Mouse (Mus musculus): ENCODE measurements around the gene Rpl35a. TPM values are rescaled to one million over a fixed set of nuclear protein-coding genes. Genes with fewer than 3 reads are reported as not detected.

The Rpl35a gene
- polyA plus RNA-seq (2015; fragmentation: Nextera tagmentation; extraction: Ambion mirVana): 1,031 and 1,044 TPM in 2 replicates

DNA sequence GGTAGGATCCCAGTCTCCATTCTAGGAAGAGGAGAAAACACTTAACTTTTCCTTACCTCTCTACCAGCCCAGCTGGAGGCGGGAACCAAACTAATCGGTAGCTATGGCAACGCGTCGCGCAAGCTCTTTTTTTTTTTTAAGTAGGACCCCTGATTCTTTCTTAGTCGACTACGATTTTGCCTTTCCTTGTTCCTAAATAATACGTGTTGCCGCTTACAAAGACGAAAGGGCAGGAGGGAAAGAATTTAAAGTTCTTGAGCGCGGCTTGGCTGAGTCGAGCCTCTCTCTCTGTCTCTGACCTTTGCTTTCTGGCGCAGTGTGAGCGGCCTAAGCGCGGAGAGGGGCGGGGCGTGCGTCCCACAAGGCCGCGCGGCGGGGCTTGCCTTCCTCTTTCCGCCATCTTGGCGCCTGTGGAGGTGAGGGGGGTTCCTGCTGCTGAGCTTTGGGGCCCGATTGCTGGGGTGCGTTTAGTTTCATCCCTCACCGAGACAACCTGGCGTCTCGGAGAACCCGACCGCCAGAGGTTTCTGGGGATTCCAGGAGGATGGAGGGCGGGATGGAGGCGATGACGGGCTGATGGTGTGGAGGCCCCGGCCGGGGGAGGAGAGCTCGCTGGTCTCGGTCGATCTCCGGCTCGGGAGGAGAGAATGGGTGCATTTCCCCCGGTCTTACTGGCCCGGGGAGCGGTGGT, at the start of gene Rpl35a, which contains the start of gene Iqcg:
Rpl35a (plus strand) TSS at position 359 of the 691 bp plus-strand sequence.
Iqcg (minus strand) TSS at position 124 of the 691 bp plus-strand sequence.
- WGBS: under 1% methylated on average over 47 of the region's 47 CpGs

DNA sequence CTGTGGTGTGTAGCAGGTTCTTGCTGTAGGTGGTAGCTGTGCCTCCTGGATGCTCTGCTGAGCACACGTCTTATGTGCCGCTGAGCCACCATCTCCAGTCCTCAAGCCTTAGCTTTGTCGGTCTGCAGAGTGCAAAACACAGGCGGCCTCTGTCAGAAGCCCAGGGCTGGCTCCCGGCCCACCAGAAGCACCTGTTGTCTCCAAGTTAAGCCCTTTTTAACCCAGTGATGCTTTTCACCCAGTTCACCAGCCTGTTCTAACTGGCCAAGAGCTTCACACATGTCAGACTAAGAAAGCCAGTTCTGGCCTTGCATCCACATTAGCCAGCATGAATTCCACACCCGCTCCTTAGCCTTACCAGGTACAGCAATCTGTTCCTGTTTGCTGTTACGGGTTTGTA, 49.4 kb upstream of the Rpl35a start:
- no peak for ATAC-seq
- Histone ChIP-seq H3K27me3 (replicated peaks) (no peaks in the 10 kb centered on the region), H3K36me3 (peaks cover 21% of the 10 kb centered on the region; the same call in 1 of the 2 replicates), H3K9me3 (no peaks in the 10 kb centered on the region), H3K27ac (no peak overlapping the region), H3K4me2 (replicated peaks) (no peak overlapping the region), H3K9ac (no peak overlapping the region), H3K4me3 (replicated peaks) (no peak overlapping the region), H3K4me1 (replicated peaks) (no peaks in the 10 kb centered on the region)
- WGBS: 90% methylated on average over 7 of the region's 7 CpGs

More for the DNA sequence above, at the start of gene Rpl35a, which contains the start of gene Iqcg:
- Histone ChIP-seq H3K9me3 (no peaks in the 10 kb centered on the region), H3K27ac (peak within 1 kb of the TSS; percentile 82), H3K4me2 (replicated peaks) (peak within 1 kb of the TSS; percentile 61), H3K4me3 (replicated peaks) (peak within 1 kb of the TSS; percentile 70), H3K27me3 (replicated peaks) (no peaks in the 10 kb centered on the region), H3K4me1 (replicated peaks) (peaks cover 15% of the 10 kb centered on the region), H3K9ac (peak within 1 kb of the TSS; percentile 90), H3K36me3 (peaks cover 20% of the 10 kb centered on the region)
- peak; percentile 95 for ATAC-seq

DNA sequence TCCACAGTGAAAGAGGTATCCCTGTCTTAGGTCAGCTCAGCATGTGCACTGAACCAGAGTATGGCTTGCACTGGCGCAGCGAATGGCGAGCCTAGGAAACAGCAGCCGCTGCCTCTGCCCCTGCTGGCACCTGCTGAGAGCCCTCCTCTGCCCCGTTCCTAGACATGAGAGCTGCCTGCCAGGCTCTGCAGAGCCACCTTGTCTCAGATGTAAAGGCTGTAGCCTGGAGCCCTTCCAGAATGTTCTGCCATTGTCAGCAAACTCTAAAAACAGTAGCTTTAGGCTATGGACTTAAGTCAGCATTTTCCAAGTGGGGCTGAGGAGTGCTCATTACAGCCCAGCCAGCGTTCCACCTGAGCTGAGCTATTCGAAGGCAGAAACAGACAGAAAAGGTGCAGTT, 48.8 kb upstream of the Rpl35a start:
- H3K27me3 ChIP-seq (replicated peaks): no peaks in the 10 kb centered on the region
- H3K4me3 ChIP-seq (replicated peaks): no peak overlapping the region
- H3K27ac ChIP-seq: no peak overlapping the region
- no peak overlapping the region for H3K4me2 ChIP-seq (replicated peaks)
- no peaks in the 10 kb centered on the region for H3K9me3 ChIP-seq
- peaks cover 23% of the 10 kb centered on the region; the same call in 1 of the 2 replicates for H3K36me3 ChIP-seq
- 92% methylated on average over 7 of the region's 7 CpGs for WGBS
- H3K4me1 ChIP-seq (replicated peaks): no peaks in the 10 kb centered on the region
- no peak overlapping the region for H3K9ac ChIP-seq
- no peak for ATAC-seq

DNA sequence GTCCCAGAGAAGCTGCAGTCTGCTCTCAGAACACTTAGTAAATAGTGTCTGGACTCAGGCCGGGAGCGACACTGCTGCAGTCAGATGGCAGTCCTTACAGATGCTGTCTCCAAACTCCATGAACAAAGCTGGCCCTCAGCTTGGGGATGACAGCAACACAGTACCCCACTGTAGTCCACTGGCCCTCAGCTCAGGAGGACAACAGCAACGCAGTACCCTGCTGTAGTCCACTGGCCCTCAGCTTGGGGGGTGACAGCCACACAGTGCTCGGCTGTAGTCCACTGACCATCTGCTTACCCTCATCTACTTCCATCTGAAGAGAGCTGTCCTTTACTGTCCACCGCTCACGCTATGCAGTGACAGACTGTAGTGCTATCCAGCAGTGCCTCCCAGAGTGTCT, 46.1 kb upstream of the Rpl35a start:
- peaks cover 41% of the 10 kb centered on the region for H3K36me3 ChIP-seq

DNA sequence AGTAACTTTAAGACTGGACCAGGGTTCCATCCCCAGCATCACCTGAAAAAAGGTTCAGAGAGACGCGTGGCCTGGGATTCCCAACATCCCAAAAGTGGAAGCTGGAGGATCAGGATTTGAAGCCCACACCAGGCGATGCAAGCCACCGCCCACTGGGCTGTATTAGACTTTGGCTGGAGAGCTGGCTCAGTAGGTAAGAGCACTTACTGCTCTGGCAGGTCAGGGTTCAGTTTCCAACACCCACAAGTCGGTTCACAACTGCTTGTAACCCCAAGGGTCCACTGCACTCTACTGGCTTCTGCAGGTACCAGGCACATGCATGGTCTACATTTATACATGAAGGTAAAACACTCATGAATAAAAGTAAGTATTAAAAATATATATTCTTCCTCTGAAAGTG, 42.5 kb upstream of the Rpl35a start:
- ATAC-seq: no peak
- Histone ChIP-seq H3K9me3 (no peaks in the 10 kb centered on the region), H3K4me3 (replicated peaks) (no peak overlapping the region), H3K9ac (no peak overlapping the region), H3K27ac (no peak overlapping the region), H3K4me2 (replicated peaks) (no peak overlapping the region), H3K36me3 (peaks cover 28% of the 10 kb centered on the region), H3K27me3 (replicated peaks) (no peaks in the 10 kb centered on the region), H3K4me1 (replicated peaks) (0 out of 2 replicates have a peak, but pooled peaks cover 3% of the 10 kb centered on the region)
- 94% methylated on average over 5 of the region's 5 CpGs for WGBS

More for the DNA sequence above, 46.1 kb upstream of the Rpl35a start:
- Histone ChIP-seq H3K9me3 (no peaks in the 10 kb centered on the region), H3K27me3 (replicated peaks) (no peaks in the 10 kb centered on the region), H3K4me3 (replicated peaks) (no peak overlapping the region), H3K9ac (no peak overlapping the region), H3K4me2 (replicated peaks) (no peak overlapping the region), H3K27ac (no peak overlapping the region), H3K4me1 (replicated peaks) (no peaks in the 10 kb centered on the region)
- WGBS: 87% methylated on average over 6 of the region's 6 CpGs
- ATAC-seq: no peak

DNA sequence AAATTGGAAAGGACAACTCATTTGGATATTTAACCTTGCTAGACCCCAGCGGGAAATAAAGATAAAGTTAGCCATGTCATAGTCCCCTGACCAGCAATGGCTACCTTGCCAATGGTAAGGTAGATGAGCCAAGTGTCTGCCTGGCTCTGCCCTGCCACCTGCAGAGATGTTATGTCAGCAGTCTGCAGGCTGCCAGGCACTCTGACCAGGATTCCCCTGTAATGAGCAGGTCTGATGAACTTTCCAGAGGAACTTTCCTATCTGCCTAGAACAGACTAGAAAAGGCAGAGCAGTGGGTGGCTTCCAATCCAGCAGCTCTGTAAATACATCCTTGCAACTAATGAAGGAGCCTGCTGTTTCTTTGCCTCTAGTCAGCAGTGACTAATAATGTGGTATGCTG, 41.3 kb upstream of the Rpl35a start:
- H3K9ac ChIP-seq: no peak overlapping the region
- peaks cover 8% of the 10 kb centered on the region; the same call in 1 of the 2 replicates for H3K4me1 ChIP-seq (replicated peaks)
- WGBS: 100% methylated on average over 1 of the region's 1 CpGs
- H3K4me2 ChIP-seq (replicated peaks): no peak overlapping the region
- H3K4me3 ChIP-seq (replicated peaks): no peak overlapping the region
- H3K27ac ChIP-seq: peak overlapping the region; percentile 7; the same call in 1 of the 2 replicates
- no peaks in the 10 kb centered on the region for H3K9me3 ChIP-seq
- no peaks in the 10 kb centered on the region for H3K27me3 ChIP-seq (replicated peaks)
- 0 out of 2 replicates have a peak, but pooled peaks have one; percentile 15 for ATAC-seq
- H3K36me3 ChIP-seq: peaks cover 24% of the 10 kb centered on the region

DNA sequence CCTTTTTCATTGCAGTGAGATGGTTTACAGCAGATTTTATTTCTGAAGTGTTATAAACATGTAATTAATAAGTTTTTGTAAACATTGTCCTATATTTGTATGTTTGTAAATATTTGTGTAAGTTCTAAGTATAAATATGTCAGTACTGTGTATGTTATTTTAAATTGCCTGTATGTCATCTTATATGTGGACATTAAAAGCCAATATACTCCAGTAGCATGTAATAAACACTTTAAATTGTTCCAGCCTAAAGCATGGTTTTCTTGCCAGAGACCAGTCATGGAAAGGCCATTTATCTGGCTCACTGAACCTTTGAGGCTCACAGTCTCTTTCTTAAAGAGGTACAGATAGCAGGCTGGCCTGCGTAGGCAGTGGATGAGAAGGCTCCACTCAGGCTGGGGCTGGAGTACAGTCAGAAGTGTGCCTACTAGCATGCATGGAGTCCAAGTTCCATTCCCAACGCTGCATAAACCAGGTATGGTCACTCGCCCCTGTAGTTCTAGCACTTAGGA, 40.8 kb upstream of the Rpl35a start:
- Histone ChIP-seq H3K36me3 (peaks cover 21% of the 10 kb centered on the region), H3K4me3 (replicated peaks) (no peak overlapping the region), H3K9me3 (no peaks in the 10 kb centered on the region), H3K9ac (no peak overlapping the region), H3K27ac (no peak overlapping the region), H3K4me1 (replicated peaks) (peaks cover 8% of the 10 kb centered on the region; the same call in 1 of the 2 replicates), H3K27me3 (replicated peaks) (no peaks in the 10 kb centered on the region), H3K4me2 (replicated peaks) (no peak overlapping the region)
- ATAC-seq: 0 out of 2 replicates have a peak, but pooled peaks have one; percentile 41
- WGBS: 84% methylated on average over 3 of the region's 3 CpGs

DNA sequence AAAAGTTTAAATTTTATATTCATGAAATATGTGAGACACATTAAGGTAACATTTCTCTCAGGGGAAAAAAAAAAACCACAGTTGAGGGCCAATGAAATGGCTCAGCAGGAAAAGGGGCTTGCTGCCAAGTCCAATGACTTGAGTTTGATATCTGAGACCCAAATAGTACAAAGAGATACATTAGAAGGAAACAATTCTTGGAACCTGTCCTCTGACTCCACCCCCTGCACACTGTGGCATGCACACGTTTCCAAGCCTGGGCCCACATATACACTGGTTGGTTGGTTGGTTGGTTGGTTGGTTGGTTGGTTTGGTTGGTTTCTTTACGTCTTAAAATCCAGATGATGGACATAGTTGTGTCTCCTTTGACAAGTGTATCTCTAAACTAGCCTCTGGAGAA, 40.3 kb upstream of the Rpl35a start:
- H3K9me3 ChIP-seq: no peaks in the 10 kb centered on the region
- H3K4me1 ChIP-seq (replicated peaks): peaks cover 8% of the 10 kb centered on the region; the same call in 1 of the 2 replicates
- 85% methylated on average over 2 of the region's 2 CpGs for WGBS
- H3K4me3 ChIP-seq (replicated peaks): no peak overlapping the region
- H3K4me2 ChIP-seq (replicated peaks): no peak overlapping the region
- no peak for ATAC-seq
- H3K27me3 ChIP-seq (replicated peaks): no peaks in the 10 kb centered on the region
- H3K36me3 ChIP-seq: peaks cover 21% of the 10 kb centered on the region
- no peak overlapping the region for H3K9ac ChIP-seq
- H3K27ac ChIP-seq: no peak overlapping the region

DNA sequence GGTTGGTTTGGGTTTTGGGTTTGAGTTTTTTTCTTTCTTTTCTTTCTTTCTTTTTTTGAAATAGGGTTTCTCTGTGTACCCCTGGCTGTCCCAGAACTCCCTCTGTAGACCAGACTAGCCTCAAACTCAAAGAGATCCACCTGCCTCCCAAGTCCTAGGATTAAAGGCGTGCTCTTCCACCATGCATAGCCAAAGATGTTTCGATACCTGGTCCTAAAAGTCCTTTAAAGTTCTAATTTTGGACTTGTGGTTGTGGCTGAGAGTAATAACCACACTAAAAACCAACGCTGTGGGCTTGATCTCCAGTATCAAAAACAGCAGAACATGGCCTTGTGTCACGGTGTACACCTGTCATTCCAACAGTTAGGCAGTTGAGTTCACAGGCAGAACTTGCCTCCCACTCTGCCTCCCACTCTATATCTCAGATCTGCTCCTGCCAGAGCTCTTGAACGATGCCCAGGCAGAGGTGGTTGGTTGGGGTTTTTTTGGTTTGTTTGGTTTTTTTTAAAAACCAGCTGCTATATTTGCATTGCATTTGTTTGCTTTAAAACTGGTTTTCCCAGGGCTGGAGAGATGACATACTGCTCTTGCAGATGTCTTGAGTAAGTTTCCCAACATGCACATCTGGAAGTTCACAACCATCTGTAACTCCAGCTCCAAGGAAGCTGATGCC, 38.4 kb upstream of the Rpl35a start:
- H3K4me3 ChIP-seq (replicated peaks): no peak overlapping the region
- no peaks in the 10 kb centered on the region for H3K9me3 ChIP-seq
- peak; percentile 49; the same call in 1 of the 2 replicates for ATAC-seq
- no peak overlapping the region for H3K9ac ChIP-seq
- no peaks in the 10 kb centered on the region for H3K27me3 ChIP-seq (replicated peaks)
- WGBS: 69% methylated on average over 5 of the region's 5 CpGs
- H3K4me1 ChIP-seq (replicated peaks): peaks cover 8% of the 10 kb centered on the region; the same call in 1 of the 2 replicates
- H3K4me2 ChIP-seq (replicated peaks): no peak overlapping the region
- no peak overlapping the region for H3K27ac ChIP-seq
- peaks cover 14% of the 10 kb centered on the region for H3K36me3 ChIP-seq

DNA sequence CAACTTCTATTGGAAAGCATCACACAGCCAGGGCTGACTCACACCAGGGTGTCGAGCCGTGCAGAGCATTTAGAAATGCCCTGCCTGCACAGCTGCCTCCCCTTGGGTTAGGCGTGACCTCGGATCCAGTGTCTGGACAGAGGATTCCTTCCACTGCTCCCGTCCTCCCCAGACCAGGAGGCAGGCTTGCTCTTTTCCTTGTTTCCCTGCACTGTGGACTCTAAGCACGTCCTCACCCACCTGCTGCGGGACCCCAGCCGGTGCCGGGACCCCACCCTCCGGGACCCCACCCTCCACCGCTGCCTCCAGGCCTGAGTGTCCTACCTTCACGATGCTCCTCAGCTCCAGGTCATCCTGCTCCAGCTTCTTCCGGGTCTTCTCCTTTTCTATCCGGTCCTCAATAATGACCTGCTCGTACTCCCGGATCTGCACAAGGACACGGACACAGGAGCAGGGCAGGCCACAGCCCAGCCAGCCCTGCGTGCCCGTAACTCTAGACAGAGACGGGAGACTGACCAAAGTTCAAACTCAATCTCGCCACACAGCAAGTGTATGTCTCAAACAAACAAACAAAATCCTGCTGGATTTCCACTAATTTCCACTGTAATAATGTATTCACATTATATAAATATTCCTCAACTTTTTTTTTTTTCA, 37.0 kb upstream of the Rpl35a start:
- Histone ChIP-seq H3K9me3 (no peaks in the 10 kb centered on the region), H3K4me3 (replicated peaks) (no peak overlapping the region), H3K36me3 (peaks cover 2% of the 10 kb centered on the region; the same call in 1 of the 2 replicates), H3K27ac (no peak overlapping the region), H3K27me3 (replicated peaks) (no peaks in the 10 kb centered on the region), H3K9ac (no peak overlapping the region), H3K4me2 (replicated peaks) (peak overlapping the region; percentile 34; the same call in 1 of the 2 replicates), H3K4me1 (replicated peaks) (peaks cover 8% of the 10 kb centered on the region; the same call in 1 of the 2 replicates)
- peak; percentile 58; the same call in 1 of the 2 replicates for ATAC-seq
- WGBS: 57% methylated on average over 21 of the region's 21 CpGs

DNA sequence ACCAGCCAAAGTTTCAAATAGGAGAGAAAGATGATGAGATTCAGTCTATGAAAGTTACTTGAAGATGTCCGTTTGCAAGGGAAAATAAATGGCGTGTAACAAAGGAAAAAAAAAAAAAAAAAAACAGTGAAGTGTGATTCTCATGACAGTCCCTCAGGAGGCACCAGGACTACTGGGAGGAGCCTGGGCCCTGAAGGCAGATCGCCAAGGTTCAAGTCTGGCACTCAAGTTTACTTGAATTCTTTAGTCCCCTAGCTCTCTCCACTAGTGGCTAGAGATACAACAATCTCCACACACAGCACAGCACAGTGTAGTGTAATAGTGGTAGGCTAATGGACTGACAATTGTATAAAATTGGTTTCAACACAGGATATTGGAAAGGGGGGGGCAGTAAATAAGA, 34.9 kb upstream of the Rpl35a start:
- H3K36me3 ChIP-seq: no peaks in the 10 kb centered on the region
- no peaks in the 10 kb centered on the region for H3K27me3 ChIP-seq (replicated peaks)
- ATAC-seq: no peak
- peaks cover 12% of the 10 kb centered on the region; the same call in 1 of the 2 replicates for H3K4me1 ChIP-seq (replicated peaks)
- WGBS: 80% methylated on average over 3 of the region's 3 CpGs
- H3K9ac ChIP-seq: no peak overlapping the region
- no peaks in the 10 kb centered on the region for H3K9me3 ChIP-seq
- no peak overlapping the region for H3K4me2 ChIP-seq (replicated peaks)
- H3K27ac ChIP-seq: no peak overlapping the region
- H3K4me3 ChIP-seq (replicated peaks): no peak overlapping the region

DNA sequence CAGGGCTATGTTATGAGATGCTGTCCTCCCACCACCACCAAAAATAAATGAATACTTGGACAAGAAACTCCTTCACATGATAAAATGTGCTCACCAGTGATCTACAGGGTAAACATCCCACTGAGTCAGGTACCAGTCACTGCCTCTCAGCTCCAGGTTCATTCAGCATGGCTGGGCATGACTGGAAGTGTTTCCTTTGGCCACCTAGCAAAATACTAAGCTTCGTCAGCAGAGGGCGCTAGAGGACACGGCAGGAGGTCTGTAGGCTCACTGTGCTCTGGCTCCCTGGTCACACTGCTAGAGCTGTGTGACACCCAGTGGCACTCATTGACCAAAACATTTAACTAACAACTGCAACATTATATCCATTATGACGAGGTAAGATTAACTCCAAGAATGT, 32.5 kb upstream of the Rpl35a start:
- Histone ChIP-seq H3K4me3 (replicated peaks) (no peak overlapping the region), H3K27me3 (replicated peaks) (no peaks in the 10 kb centered on the region), H3K9me3 (no peaks in the 10 kb centered on the region), H3K27ac (no peak overlapping the region), H3K4me2 (replicated peaks) (no peak overlapping the region), H3K36me3 (no peaks in the 10 kb centered on the region), H3K9ac (no peak overlapping the region), H3K4me1 (replicated peaks) (peaks cover 8% of the 10 kb centered on the region; the same call in 1 of the 2 replicates)
- peak; percentile 74 for ATAC-seq
- 4% methylated on average over 4 of the region's 4 CpGs for WGBS

Data from intestine, embryonic 15.5 days (tissue).